Mouse (Mus musculus) thymus, adult 18-20 months (tissue): ENCODE data around the gene Gm44579.
A peak's percentile ranks its signal among the peaks of the same experiment; 100 is the strongest.

Source experiments
- DNase-seq, 2 experiments: peaks; one replicate each; pipeline ENCODE4 v3.0.0; 2022; ENCODE audit warnings: mixed read lengths in 2 of 2

Gm44579 gene

GRCm38 (mm10) chr15:98220877-98221276 is at the start of gene Gm44579, which contains the start of gene Olfr287:
Gm44579 (minus strand) TSS chr15:98220977.
Olfr287 (minus strand) TSS chr15:98221056.
- DNase-seq: no peak

GRCm38 (mm10) chr15:98257776-98258175 is 37.0 kb upstream of the Gm44579 start:
- DNase-seq: no peak

GRCm38 (mm10) chr15:98257193-98257592 is 36.4 kb upstream of the Gm44579 start, which contains the start of gene H1fnt:
H1fnt (minus strand) TSS chr15:98257293.
- no peak for DNase-seq

GRCm38 (mm10) chr15:98256271-98256670 is 35.5 kb upstream of the Gm44579 start:
- no peak for DNase-seq

- no peak for DNase-seq
These were observed 14.7 kb upstream of the Gm44579 start for GRCm38 (mm10) chr15:98235442-98235841.

GRCm38 (mm10) chr15:98234350-98234749 is 13.6 kb upstream of the Gm44579 start, which contains the start of gene Olfr286:
Olfr286 (minus strand) TSS chr15:98234450.
- no peak for DNase-seq

GRCm38 (mm10) chr15:98226096-98226495 is 5.3 kb upstream of the Gm44579 start:
- no peak for DNase-seq

GRCm38 (mm10) chr15:98225610-98226009 is 4.8 kb upstream of the Gm44579 start:
- no peak for DNase-seq

- DNase-seq: no peak
These were observed 1.6 kb upstream of the Gm44579 start for GRCm38 (mm10) chr15:98222377-98222776.

GRCm38 (mm10) chr15:98214130-98214529 is 6.6 kb downstream of the Gm44579 start:
- no peak for DNase-seq

- no peak for DNase-seq
These were observed 7.4 kb downstream of the Gm44579 start for GRCm38 (mm10) chr15:98213336-98213870.

GRCm38 (mm10) chr15:98209676-98210075 is 11.1 kb downstream of the Gm44579 start:
- no peak for DNase-seq

- DNase-seq: no peak
These were observed 25.3 kb downstream of the Gm44579 start, which contains the start of gene Olfr288 for GRCm38 (mm10) chr15:98195442-98195841. Olfr288 (minus strand) TSS chr15:98195542.

GRCm38 (mm10) chr15:98184456-98184855 is 36.3 kb downstream of the Gm44579 start:
- no peak for DNase-seq

GRCm38 (mm10) chr15:98181856-98182570 is 38.8 kb downstream of the Gm44579 start:
- no peak for DNase-seq

GRCm38 (mm10) chr15:98181132-98181711 is 39.6 kb downstream of the Gm44579 start:
- DNase-seq: peak; percentile 48 to 67

GRCm38 (mm10) chr15:98180567-98181131 is 40.1 kb downstream of the Gm44579 start:
- no peak for DNase-seq

- DNase-seq: no peak
These were observed 43.5 kb downstream of the Gm44579 start for GRCm38 (mm10) chr15:98177320-98177719.

- no peak for DNase-seq
These were observed 47.0 kb downstream of the Gm44579 start for GRCm38 (mm10) chr15:98173821-98174220.

GRCm38 (mm10) chr15:98172113-98172512 is 48.7 kb downstream of the Gm44579 start:
- DNase-seq: no peak

- no peak for DNase-seq
These were observed 49.9 kb downstream of the Gm44579 start for GRCm38 (mm10) chr15:98170917-98171316.

GRCm38 (mm10) chr15:98170365-98170764 is 50.4 kb downstream of the Gm44579 start:
- DNase-seq: no peak

- no peak for DNase-seq
These were observed 52.2 kb downstream of the Gm44579 start for GRCm38 (mm10) chr15:98168622-98169004.
